9 mouse cellular contexts compared by ENCODE assay signal in genomic region chr4:98925250-98925781, GRCm38 (mm10). TPM values are rescaled to one million over a fixed set of nuclear protein-coding genes. Genes with fewer than 3 reads are reported as not detected.
A peak's percentile ranks its signal among the peaks of the same experiment; 100 is the strongest.
DNase-seq lines count a peak whose midpoint lies in the region; ATAC-seq and TF ChIP-seq lines count a peak whose summit lies in the region.
"Had no signal": no experiment of that assay in that cellular context is flagged by ENCODE, and none has a peak within 500 bp of the region (broad histone marks: within the 10 kb centered on the region; RNA-seq: fewer than 3 reads in every experiment).

No protein-coding gene starts in this region.

- no peak for DNase-seq in lung, postnatal 36 days
- no peak for DNase-seq in limb, embryonic 11.5 days (ENCODE audit: low spot score)
- no peak for DNase-seq in cerebellum, postnatal 36 days
- DNase-seq in cerebellum, postnatal 14 days: no peak
- no peak for DNase-seq in cerebellum, postnatal 25 days
- DNase-seq: layer of hippocampus, adult 9-11 months had no signal

- H3K4me1 ChIP-seq in lung, embryonic 15.5 days: peaks cover 15% of the 10 kb centered on the region
- peaks cover 16% of the 10 kb centered on the region for H3K4me1 ChIP-seq in embryonic facial prominence, embryonic 13.5 days
- H3K4me1 ChIP-seq in limb, embryonic 11.5 days (ENCODE audit: control insufficient read depth, insufficient read depth, low read length): peaks cover 5% of the 10 kb centered on the region; the same call in 1 of the 2 replicates
- H3K4me1 ChIP-seq in small intestine, adult 2 months (ENCODE audit: control insufficient read depth, insufficient read depth, insufficient read length, low read length): no peaks in the 10 kb centered on the region

- peak overlapping the region; percentile 94; the same call in 1 of the 2 replicates for H3K9ac ChIP-seq in lung, embryonic 15.5 days
- peak overlapping the region; percentile 94 for H3K9ac ChIP-seq in embryonic facial prominence, embryonic 13.5 days
- peak overlapping the region; percentile 45; the same call in 1 of the 2 replicates for H3K9ac ChIP-seq in limb, embryonic 11.5 days (ENCODE audit: low read length)

- WGBS in lung, embryonic 15.5 days: 12% methylated on average over 6 of the region's 6 CpGs
- 19% methylated on average over 6 of the region's 6 CpGs for WGBS in embryonic facial prominence, embryonic 13.5 days
- 39% methylated on average over 6 of the region's 6 CpGs for WGBS in limb, embryonic 11.5 days
- 7% methylated on average over 6 of the region's 6 CpGs for WGBS in small intestine, adult 2 months

- peak overlapping the region; percentile 97 for H3K4me3 ChIP-seq in lung, embryonic 15.5 days
- peak overlapping the region; percentile 89 for H3K4me3 ChIP-seq in embryonic facial prominence, embryonic 13.5 days
- peak overlapping the region; percentile 95 for H3K4me3 ChIP-seq in limb, embryonic 11.5 days (ENCODE audit: low read depth, low read length)
- peak overlapping the region; percentile 24; the same call in 1 of the 2 replicates for H3K4me3 ChIP-seq in small intestine, adult 2 months (ENCODE audit: low read depth, low read length)

- peaks cover 10% of the 10 kb centered on the region for H3K36me3 ChIP-seq in lung, embryonic 15.5 days
- peaks cover 11% of the 10 kb centered on the region for H3K36me3 ChIP-seq in embryonic facial prominence, embryonic 13.5 days
- no peaks in the 10 kb centered on the region for H3K36me3 ChIP-seq in limb, embryonic 11.5 days (ENCODE audit: control insufficient read depth, insufficient read depth, low read length)
- peaks cover 7% of the 10 kb centered on the region for H3K36me3 ChIP-seq in small intestine, adult 2 months (ENCODE audit: control insufficient read depth, insufficient read depth, low read length)

- peak overlapping the region; percentile 88 for H3K4me2 ChIP-seq in lung, embryonic 15.5 days
- peak overlapping the region; percentile 73 for H3K4me2 ChIP-seq in embryonic facial prominence, embryonic 13.5 days
- H3K4me2 ChIP-seq in limb, embryonic 11.5 days (ENCODE audit: low read depth, severe bottlenecking): peak overlapping the region; percentile 69

- no peaks in the 10 kb centered on the region for H3K9me3 ChIP-seq in lung, embryonic 15.5 days
- H3K9me3 ChIP-seq in embryonic facial prominence, embryonic 13.5 days: no peaks in the 10 kb centered on the region
- H3K9me3 ChIP-seq in limb, embryonic 11.5 days (ENCODE audit: control insufficient read depth, low read length): no peaks in the 10 kb centered on the region

- H3K27me3 ChIP-seq in lung, embryonic 15.5 days: no peaks in the 10 kb centered on the region
- no peaks in the 10 kb centered on the region for H3K27me3 ChIP-seq in embryonic facial prominence, embryonic 13.5 days
- no peaks in the 10 kb centered on the region for H3K27me3 ChIP-seq in limb, embryonic 11.5 days (ENCODE audit: control insufficient read depth, insufficient read depth, low read length)
- no peaks in the 10 kb centered on the region for H3K27me3 ChIP-seq in small intestine, adult 2 months (ENCODE audit: control insufficient read depth, insufficient read depth, low read length)

- no peak for ATAC-seq in lung, embryonic 15.5 days (ENCODE audit: borderline replicate concordance, extremely low read depth, low FRiP score, low TSS enrichment)
- no peak for ATAC-seq in embryonic facial prominence, embryonic 13.5 days (ENCODE audit: insufficient number of reproducible peaks, insufficient read depth, low FRiP score, low TSS enrichment, low read depth)
- no peak for ATAC-seq in limb, embryonic 11.5 days (ENCODE audit: insufficient number of reproducible peaks, low FRiP score, low TSS enrichment, low read depth)

- no peak overlapping the region; the same call in 1 of the 2 replicates for H3K27ac ChIP-seq in lung, embryonic 15.5 days
- H3K27ac ChIP-seq in embryonic facial prominence, embryonic 13.5 days: no peak overlapping the region
- H3K27ac ChIP-seq in limb, embryonic 11.5 days (replicated peaks; ENCODE audit: low read depth, low read length): no peak overlapping the region
- 0 out of 2 replicates have a peak overlapping the region, but pooled peaks have one; percentile 5 for H3K27ac ChIP-seq in small intestine, adult 2 months (ENCODE audit: insufficient read depth, low read depth, low read length)

- no peak for TF ChIP-seq POLR2A in small intestine, adult 2 months (IDR thresholded peaks at IDR 0.05; ENCODE audit: low read depth, low read length)

- no peak for TF ChIP-seq CTCF in small intestine, adult 2 months (IDR thresholded peaks at IDR 0.05; ENCODE audit: extremely low read depth, insufficient read length, insufficient replicate concordance, low read depth, low read length)

RNA-seq across cellular contexts. Expression of gene Usp1, which starts 1.7 kb away (rescaled TPM):
- polyA plus RNA-seq in lung, embryonic 15.5 days (2015; fragmentation: Nextera tagmentation; extraction: Ambion mirVana): 106 and 119 TPM in 2 replicates
- polyA plus RNA-seq in embryonic facial prominence, embryonic 13.5 days (2015; fragmentation: Nextera tagmentation; extraction: Ambion mirVana): 107 and 109 TPM in 2 replicates
- 132 and 136 TPM in 2 replicates for polyA plus RNA-seq in limb, embryonic 11.5 days (2014; fragmentation: Nextera tagmentation; extraction: Ambion mirVana)
- polyA plus RNA-seq in small intestine, adult 2 months (2012; rRNA removed): 74.6 and 146 TPM in 2 replicates

Comparison
In these comparisons a context has a peak if more than half of its experiments do, and no peak if none do; other contexts are left out.
1. H3K4me3 ChIP-seq: peak in every context shown above with its lines; median percentile 97 in lung, embryonic 15.5 days; 95 in limb, embryonic 11.5 days; 89 in embryonic facial prominence, embryonic 13.5 days; 24 in small intestine, adult 2 months.